Mouse (Mus musculus) thymus, adult 2 months (tissue): ENCODE data around the gene Hspa1a. TPM values are rescaled to one million over a fixed set of nuclear protein-coding genes. Genes with fewer than 3 reads are reported as not detected.
"Not testable (repeated sequence)": the region's sequence is repeated elsewhere in the genome, so short reads cannot be mapped to it uniquely, and the experiment has no call there.

Experiments used
- DNase-seq: peaks from one replicate; pipeline ENCODE4 v3.0.0; 2021
- H3K27ac ChIP-seq: fragments of 200-500 bp; 2 replicates; pipeline ENCODE4 v1.5.1; 2012; ENCODE audit warnings: low read length, control low read depth; ENCODE audit not compliant: control insufficient read depth, insufficient read depth
- H3K27me3 ChIP-seq: fragments of 200-500 bp; 2 replicates; pipeline ENCODE4 v1.6.1; 2012; ENCODE audit warnings: mild to moderate bottlenecking, low read length, moderate library complexity, mixed read lengths; ENCODE audit not compliant: control insufficient read depth, insufficient read depth
- H3K36me3 ChIP-seq: fragments of 200-500 bp; 2 replicates; pipeline ENCODE4 v1.6.1; 2012; ENCODE audit warnings: mild to moderate bottlenecking, low read length, moderate library complexity; ENCODE audit not compliant: control insufficient read depth, insufficient read depth
- H3K4me1 ChIP-seq: fragments of 200-500 bp; replicated peaks from 2 replicates; pipeline ENCODE4 v1.6.1; 2012; ENCODE audit warnings: low read length; ENCODE audit not compliant: control insufficient read depth, insufficient read depth
- H3K4me3 ChIP-seq: fragments of 200-500 bp; 2 replicates; pipeline ENCODE4 v1.5.1; 2012; ENCODE audit warnings: mild to moderate bottlenecking, low read length, control low read depth, moderate library complexity; ENCODE audit not compliant: control insufficient read depth, insufficient read depth
- CTCF ChIP-seq: fragments of 200-500 bp; IDR thresholded peaks from 2 replicates; pipeline ENCODE4 v1.5.1; 2012; ENCODE audit warnings: mild to moderate bottlenecking, control low read depth, low read length, moderate library complexity, borderline replicate concordance; ENCODE audit not compliant: control insufficient read depth, poor library complexity, insufficient read depth; ENCODE audit errors: extremely low read depth
- POLR2A ChIP-seq: fragments of 200-500 bp; IDR thresholded peaks from 2 replicates; pipeline ENCODE4 v1.6.1; 2012; ENCODE audit warnings: mild to moderate bottlenecking, low read length, control low read depth, moderate library complexity; ENCODE audit not compliant: control insufficient read depth, poor library complexity, insufficient read depth; ENCODE audit errors: extremely low read depth
- WGBS: fragments of 180-500 bp; shearing (Covaris S2); methylation state at CpG from one replicate; pipeline ENCODE4 v1.1.7; 2018; 5-methylcytosine and 5-hydroxymethylcytosine counted together
- polyA plus RNA-seq: library from polyadenylated mRNA; depleted of rRNA; stranded (reverse); fragments of >200 nt; gene quantifications from 2 replicates; pipeline ENCODE4 v1.2.3, GENCODE M21; 2012

Gene Hspa1a
- polyA plus RNA-seq, 1 experiment, result 12.2 TPM

DNA sequence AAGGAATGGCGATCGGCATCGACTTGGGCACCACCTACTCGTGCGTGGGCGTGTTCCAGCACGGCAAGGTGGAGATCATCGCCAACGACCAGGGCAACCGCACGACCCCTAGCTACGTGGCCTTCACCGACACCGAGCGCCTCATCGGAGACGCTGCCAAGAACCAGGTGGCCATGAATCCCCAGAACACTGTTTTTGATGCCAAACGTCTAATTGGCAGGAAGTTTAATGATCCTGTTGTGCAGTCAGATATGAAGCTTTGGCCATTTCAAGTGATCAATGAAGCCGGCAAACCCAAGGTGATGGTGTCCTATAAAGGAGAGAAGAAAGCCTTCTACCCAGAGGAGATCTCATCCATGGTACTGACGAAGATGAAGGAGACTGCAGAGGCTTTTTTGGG lies 5.0 kb upstream of the Hspa1a start:
- WGBS, result 98% methylated on average over 20 of the region's 20 CpGs
- Histone ChIP-seq H3K36me3 (no peaks in the 10 kb centered on the region), H3K4me3 (no peak overlapping the region), H3K27me3 (peaks cover 5% of the 10 kb centered on the region; the same call in 1 of the 2 replicates), H3K27ac (no peak overlapping the region), H3K4me1 (peaks cover 6% of the 10 kb centered on the region)
- TF ChIP-seq CTCF (no peak), POLR2A (no peak)
- no peak for DNase-seq

DNA sequence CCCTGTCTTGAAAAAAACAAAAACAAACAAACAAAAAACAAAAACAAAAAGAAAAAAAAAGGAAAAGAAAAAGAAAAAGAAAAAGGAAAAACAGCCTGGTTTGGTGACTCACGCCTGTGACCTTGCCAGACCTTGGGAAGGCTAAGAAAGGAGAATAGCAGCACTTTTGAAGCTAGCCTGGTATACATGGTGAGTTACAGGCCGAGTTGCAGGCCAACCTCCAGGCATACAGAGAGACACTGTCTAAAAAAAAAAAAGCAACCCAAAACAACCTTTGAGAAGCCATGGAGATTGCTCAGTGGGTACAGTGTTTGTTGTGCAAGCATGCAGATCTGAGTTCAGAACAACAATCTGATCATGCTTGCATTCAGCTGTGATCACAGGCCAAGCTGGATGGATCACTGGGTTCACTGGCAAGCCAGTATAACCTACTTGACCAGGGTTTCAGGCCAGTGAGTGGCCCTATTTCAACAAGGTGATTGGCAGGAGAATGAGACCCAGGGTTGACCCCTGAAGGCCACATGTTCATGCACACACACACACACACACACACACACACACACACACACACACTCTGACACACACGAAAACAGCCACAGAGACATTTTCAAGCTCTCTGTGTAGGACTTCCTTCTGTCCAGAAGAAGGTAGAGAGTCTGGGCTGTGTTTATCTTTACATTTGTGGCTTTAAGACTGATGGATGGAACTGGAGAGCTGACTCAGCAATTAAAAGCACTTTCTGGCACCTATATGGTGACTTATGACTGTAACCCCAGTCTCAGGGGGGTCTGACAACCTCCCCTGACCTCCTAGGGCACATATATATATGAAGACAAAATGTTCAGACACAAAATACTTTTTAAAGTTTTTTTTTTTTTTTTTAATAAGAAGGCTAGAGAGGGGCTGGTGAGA lies 3.9 kb upstream of the Hspa1a start:
- H3K27me3 ChIP-seq, result peaks cover 5% of the 10 kb centered on the region; the same call in 1 of the 2 replicates
- H3K36me3 ChIP-seq, result no peaks in the 10 kb centered on the region
- no peak overlapping the region for H3K4me3 ChIP-seq
- H3K4me1 ChIP-seq, result peaks cover 4% of the 10 kb centered on the region
- DNase-seq, result no peak
- no peak for TF ChIP-seq POLR2A
- TF ChIP-seq CTCF, result no peak
- WGBS, result 94% methylated on average over 3 of the region's 3 CpGs
- H3K27ac ChIP-seq, result no peak overlapping the region

DNA sequence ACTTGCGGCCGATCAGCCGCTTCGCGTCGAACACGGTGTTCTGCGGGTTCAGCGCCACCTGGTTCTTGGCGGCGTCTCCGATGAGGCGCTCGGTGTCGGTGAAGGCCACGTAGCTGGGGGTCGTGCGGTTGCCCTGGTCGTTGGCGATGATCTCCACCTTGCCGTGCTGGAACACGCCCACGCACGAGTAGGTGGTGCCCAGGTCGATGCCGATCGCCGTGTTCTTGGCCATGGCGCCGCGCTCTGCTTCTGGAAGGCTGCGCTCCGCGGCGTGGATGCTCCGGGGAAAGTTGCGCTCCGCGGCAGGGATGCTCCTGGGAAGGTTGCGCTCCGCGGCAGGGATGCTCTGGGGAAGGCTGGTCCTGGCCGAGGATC lies 275 bp downstream of the Hspa1a start:
- H3K36me3 ChIP-seq, DNase-seq, H3K4me1 ChIP-seq, H3K27ac ChIP-seq: not testable (repeated sequence)
- Histone ChIP-seq H3K27me3 (peaks cover 18% of the 10 kb centered on the region; the same call in 1 of the 2 replicates), H3K4me3 (peak overlapping the region; percentile 32)
- 4% methylated on average over 29 of the region's 43 CpGs for WGBS

DNA sequence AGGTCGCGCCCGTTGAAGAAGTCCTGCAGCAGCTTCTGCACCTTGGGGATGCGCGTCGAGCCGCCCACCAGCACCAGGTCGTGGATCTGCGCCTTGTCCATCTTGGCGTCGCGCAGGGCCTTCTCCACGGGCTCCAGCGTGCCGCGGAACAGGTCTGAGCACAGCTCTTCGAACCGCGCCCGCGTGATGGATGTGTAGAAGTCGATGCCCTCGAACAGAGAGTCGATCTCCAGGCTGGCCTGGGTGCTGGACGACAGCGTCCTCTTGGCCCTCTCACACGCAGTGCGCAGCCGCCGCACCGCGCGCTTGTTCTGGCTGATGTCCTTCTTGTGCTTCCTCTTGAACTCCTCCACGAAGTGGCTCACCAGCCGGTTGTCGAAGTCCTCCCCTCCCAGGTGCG lies 1.1 kb downstream of the Hspa1a start:
- not testable (repeated sequence) for H3K4me3 ChIP-seq, DNase-seq, H3K27ac ChIP-seq, H3K4me1 ChIP-seq, H3K36me3 ChIP-seq
- peaks cover 18% of the 10 kb centered on the region; the same call in 1 of the 2 replicates for H3K27me3 ChIP-seq
- 44% methylated on average over 25 of the region's 37 CpGs for WGBS

DNA sequence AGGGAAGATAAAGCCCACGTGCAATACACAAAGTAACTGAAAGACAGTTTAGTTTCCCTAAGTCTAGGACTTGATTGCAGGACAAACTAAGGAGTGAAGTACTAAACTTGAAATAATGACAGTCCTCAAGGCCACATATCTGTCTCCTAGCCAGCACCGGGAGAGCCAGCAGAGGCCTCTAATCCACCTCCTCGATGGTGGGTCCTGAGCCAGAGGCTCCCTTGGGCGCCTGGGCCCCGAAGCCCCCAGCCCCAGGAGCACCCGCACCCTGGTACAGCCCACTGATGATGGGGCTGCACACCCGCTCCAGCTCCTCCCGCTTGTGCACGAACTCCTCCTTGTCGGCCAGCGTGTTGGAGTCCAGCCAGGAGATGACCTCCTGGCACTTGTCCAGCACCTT lies 2.1 kb downstream of the Hspa1a start, which contains the start of gene Gm20481:
Gene Gm20481 (plus strand): TSS at position 91 of the 400 bp plus-strand sequence.
- peaks cover 18% of the 10 kb centered on the region; the same call in 1 of the 2 replicates for H3K27me3 ChIP-seq
- WGBS, result 78% methylated on average over 8 of the region's 11 CpGs

DNA sequence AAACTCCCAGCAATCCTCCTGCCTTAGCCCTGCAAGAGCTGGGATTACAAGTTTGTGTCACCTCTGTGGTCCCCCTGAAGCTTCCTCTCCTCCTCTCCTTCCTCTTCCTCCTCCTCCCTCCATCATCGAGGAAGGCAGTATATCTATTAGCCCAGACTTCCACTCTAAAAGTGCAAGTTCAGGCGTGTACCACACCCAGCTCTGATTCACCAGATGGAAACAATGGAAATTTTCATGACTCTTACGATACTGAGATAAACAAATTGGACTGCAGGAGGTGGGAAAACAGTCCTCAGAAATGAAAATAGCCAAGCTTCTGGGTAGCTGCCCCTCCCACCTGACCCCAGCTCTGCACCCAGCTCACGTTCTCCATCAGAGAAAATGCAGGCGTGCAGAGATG lies 6.3 kb downstream of the Hspa1a start:
- TF ChIP-seq CTCF, result no peak
- no peak for TF ChIP-seq POLR2A
- WGBS, result 64% methylated on average over 5 of the region's 5 CpGs
- Histone ChIP-seq H3K4me3 (no peak overlapping the region), H3K27me3 (peaks cover 13% of the 10 kb centered on the region), H3K4me1 (no peaks in the 10 kb centered on the region), H3K27ac (no peak overlapping the region), H3K36me3 (no peaks in the 10 kb centered on the region)
- no peak for DNase-seq

More for the DNA sequence above, 2.1 kb downstream of the Hspa1a start, which contains the start of gene Gm20481:
- H3K27ac ChIP-seq, H3K36me3 ChIP-seq, H3K4me1 ChIP-seq, DNase-seq, H3K4me3 ChIP-seq: not testable (repeated sequence)

DNA sequence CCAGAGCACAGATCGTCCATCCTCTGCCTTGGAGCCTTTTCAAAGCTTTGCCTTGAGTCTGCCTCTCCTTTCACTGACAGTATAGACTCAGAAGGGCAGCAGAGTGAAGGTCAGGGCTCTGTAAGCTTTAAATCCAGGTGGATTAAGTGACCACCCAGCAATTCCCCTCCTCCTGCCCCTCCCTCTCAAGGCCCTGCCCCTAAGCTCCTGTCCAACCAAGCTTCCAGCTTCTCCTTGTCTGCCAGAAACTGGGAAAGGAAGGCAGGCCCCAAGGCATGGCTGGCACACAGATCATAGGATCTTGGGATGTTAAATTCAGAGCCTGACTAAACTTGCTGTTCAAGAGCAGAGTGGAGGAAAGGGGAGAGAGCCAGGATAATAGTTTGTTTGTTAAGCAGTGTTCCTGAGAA lies 7.3 kb downstream of the Hspa1a start:
- no peak overlapping the region for H3K4me3 ChIP-seq
- H3K27me3 ChIP-seq, result peaks cover 13% of the 10 kb centered on the region
- no peaks in the 10 kb centered on the region for H3K36me3 ChIP-seq
- no peak overlapping the region for H3K27ac ChIP-seq
- no peak for DNase-seq
- H3K4me1 ChIP-seq, result no peaks in the 10 kb centered on the region
- TF ChIP-seq POLR2A (no peak), CTCF (no peak)
- WGBS, result 81% methylated on average over 1 of the region's 1 CpGs
